ENCODE assay signal across 8 mouse cellular contexts in genomic region chr16:38131756-38132155, GRCm38 (mm10). TPM values are rescaled to one million over a fixed set of nuclear protein-coding genes. Genes with fewer than 3 reads are reported as not detected.
DNase-seq lines count a peak whose midpoint lies in the region; ATAC-seq and TF ChIP-seq lines count a peak whose summit lies in the region.

No protein-coding gene starts in this region.

- no peaks in the 10 kb centered on the region for H3K9me3 ChIP-seq in midbrain, embryonic 13.5 days
- H3K9me3 ChIP-seq in midbrain, embryonic 10.5 days (replicated peaks): no peaks in the 10 kb centered on the region
- no peaks in the 10 kb centered on the region for H3K9me3 ChIP-seq in hindbrain, postnatal 0 days (ENCODE audit: low read length)
- no peaks in the 10 kb centered on the region for H3K9me3 ChIP-seq in lung, postnatal 0 days (ENCODE audit: low read length)
- no peaks in the 10 kb centered on the region for H3K9me3 ChIP-seq in stomach, postnatal 0 days (ENCODE audit: control insufficient read depth, low read length)

- no peaks in the 10 kb centered on the region for H3K27me3 ChIP-seq in midbrain, embryonic 13.5 days
- no peaks in the 10 kb centered on the region for H3K27me3 ChIP-seq in midbrain, embryonic 10.5 days (ENCODE audit: low read depth, poor library complexity, severe bottlenecking)
- H3K27me3 ChIP-seq in hindbrain, postnatal 0 days (ENCODE audit: insufficient read depth, low read length): no peaks in the 10 kb centered on the region
- H3K27me3 ChIP-seq in lung, postnatal 0 days (replicated peaks; ENCODE audit: insufficient read depth, low read length): no peaks in the 10 kb centered on the region
- no peaks in the 10 kb centered on the region for H3K27me3 ChIP-seq in stomach, postnatal 0 days (ENCODE audit: control insufficient read depth, insufficient read depth, low read length)

- DNase-seq in midbrain, embryonic 10.5 days (ENCODE audit: low spot score): no peak
- DNase-seq in embryo, embryonic 9.5 days (ENCODE audit: extremely low spot score): peak; percentile 19
- DNase-seq in hindbrain, postnatal 0 days (ENCODE audit: low spot score): peak; percentile 10
- peak; percentile 78 for DNase-seq in lung, postnatal 0 days (ENCODE audit: low spot score)
- DNase-seq in stomach, postnatal 0 days (ENCODE audit: low spot score): no peak
- no peak for DNase-seq in Muller cell, postnatal 12 days (ENCODE audit: inconsistent ontology term)
- DNase-seq in urinary bladder, postnatal 25 days (ENCODE audit: low spot score): no peak

- 0 out of 2 replicates have a peak, but pooled peaks have one; percentile 13 for TF ChIP-seq EP300 in lung, postnatal 0 days (IDR thresholded peaks at IDR 0.05)
- no peak for TF ChIP-seq EP300 in stomach, postnatal 0 days (optimal IDR thresholded peaks at IDR 0.05)

- H3K4me3 ChIP-seq in midbrain, embryonic 13.5 days (replicated peaks): no peak overlapping the region
- H3K4me3 ChIP-seq in midbrain, embryonic 10.5 days: no peak overlapping the region
- no peak overlapping the region for H3K4me3 ChIP-seq in hindbrain, postnatal 0 days (ENCODE audit: low read length)
- H3K4me3 ChIP-seq in lung, postnatal 0 days (ENCODE audit: low read depth, low read length): no peak overlapping the region
- H3K4me3 ChIP-seq in stomach, postnatal 0 days (ENCODE audit: low read depth, low read length): no peak overlapping the region

- peak overlapping the region; percentile 51; the same call in 1 of the 2 replicates for H3K27ac ChIP-seq in midbrain, embryonic 13.5 days
- no peak overlapping the region for H3K27ac ChIP-seq in midbrain, embryonic 10.5 days (replicated peaks)
- no peak overlapping the region; the same call in 1 of the 2 replicates for H3K27ac ChIP-seq in hindbrain, postnatal 0 days
- peak overlapping the region; percentile 52 for H3K27ac ChIP-seq in lung, postnatal 0 days (ENCODE audit: low read length)
- peak overlapping the region; percentile 61 for H3K27ac ChIP-seq in stomach, postnatal 0 days (replicated peaks)

- peak overlapping the region; percentile 15; the same call in 1 of the 2 replicates for H3K4me2 ChIP-seq in midbrain, embryonic 13.5 days (replicated peaks)
- H3K4me2 ChIP-seq in hindbrain, postnatal 0 days (ENCODE audit: low read depth, low read length): no peak overlapping the region
- peak overlapping the region; percentile 32 for H3K4me2 ChIP-seq in lung, postnatal 0 days (replicated peaks; ENCODE audit: low read depth, low read length)
- no peak overlapping the region for H3K4me2 ChIP-seq in stomach, postnatal 0 days (replicated peaks; ENCODE audit: low read depth)

- WGBS in midbrain, embryonic 13.5 days: 37% methylated on average over 9 of the region's 9 CpGs
- WGBS in midbrain, embryonic 10.5 days: 44% methylated on average over 9 of the region's 9 CpGs
- 34% methylated on average over 9 of the region's 9 CpGs for WGBS in hindbrain, postnatal 0 days
- 27% methylated on average over 9 of the region's 9 CpGs for WGBS in lung, postnatal 0 days
- 49% methylated on average over 9 of the region's 9 CpGs for WGBS in stomach, postnatal 0 days

- peaks cover 59% of the 10 kb centered on the region for H3K4me1 ChIP-seq in midbrain, embryonic 13.5 days (replicated peaks)
- H3K4me1 ChIP-seq in midbrain, embryonic 10.5 days: peaks cover 59% of the 10 kb centered on the region
- H3K4me1 ChIP-seq in hindbrain, postnatal 0 days (ENCODE audit: insufficient read depth, low read length): peaks cover 6% of the 10 kb centered on the region; the same call in 1 of the 2 replicates
- peaks cover 20% of the 10 kb centered on the region; the same call in 1 of the 2 replicates for H3K4me1 ChIP-seq in lung, postnatal 0 days (ENCODE audit: insufficient read depth, low read depth, low read length)
- H3K4me1 ChIP-seq in stomach, postnatal 0 days (replicated peaks; ENCODE audit: control insufficient read depth, insufficient read depth): no peaks in the 10 kb centered on the region

- no peaks in the 10 kb centered on the region for H3K36me3 ChIP-seq in midbrain, embryonic 13.5 days
- H3K36me3 ChIP-seq in midbrain, embryonic 10.5 days: 0 out of 2 replicates have a peak, but pooled peaks cover 8% of the 10 kb centered on the region
- H3K36me3 ChIP-seq in hindbrain, postnatal 0 days (ENCODE audit: insufficient read depth, low read length): no peaks in the 10 kb centered on the region
- no peaks in the 10 kb centered on the region for H3K36me3 ChIP-seq in lung, postnatal 0 days (ENCODE audit: insufficient read depth, low read length)
- no peaks in the 10 kb centered on the region for H3K36me3 ChIP-seq in stomach, postnatal 0 days (ENCODE audit: control insufficient read depth, insufficient read depth, low read length)

- TF ChIP-seq CTCF in hindbrain, postnatal 0 days (IDR thresholded peaks at IDR 0.05; ENCODE audit: low read depth): no peak
- TF ChIP-seq CTCF in lung, postnatal 0 days (IDR thresholded peaks at IDR 0.05): no peak
- no peak for TF ChIP-seq CTCF in stomach, postnatal 0 days (IDR thresholded peaks at IDR 0.05; ENCODE audit: low read depth)

- ATAC-seq in midbrain, embryonic 13.5 days: peak; percentile 53; the same call in 1 of the 2 replicates
- ATAC-seq in hindbrain, postnatal 0 days: no peak
- ATAC-seq in lung, postnatal 0 days: peak; percentile 68
- no peak for ATAC-seq in stomach, postnatal 0 days (ENCODE audit: low FRiP score, low TSS enrichment)

- 0 out of 2 replicates have a peak overlapping the region, but pooled peaks have one; percentile 16 for H3K9ac ChIP-seq in midbrain, embryonic 13.5 days (replicated peaks)
- no peak overlapping the region for H3K9ac ChIP-seq in hindbrain, postnatal 0 days (replicated peaks; ENCODE audit: low read length)
- no peak overlapping the region for H3K9ac ChIP-seq in lung, postnatal 0 days (replicated peaks; ENCODE audit: low read depth)
- H3K9ac ChIP-seq in stomach, postnatal 0 days (ENCODE audit: low read length): no peak overlapping the region

RNA-seq across cellular contexts. Expression of gene Gsk3b, which starts 43.0 kb away (rescaled TPM):
- polyA plus RNA-seq in midbrain, embryonic 13.5 days (2015; fragmentation: Nextera tagmentation; extraction: Ambion mirVana): 170 and 172 TPM in 2 replicates
- 72.9 and 90.7 TPM in 2 replicates for polyA plus RNA-seq in midbrain, embryonic 10.5 days (2016; fragmentation: Nextera tagmentation; extraction: Ambion mirVana)
- 112 and 129 TPM in 2 replicates for total RNA-seq in hindbrain, postnatal 0 days (2014; rRNA removed)
- polyA plus RNA-seq in hindbrain, postnatal 0 days (2015; fragmentation: Nextera tagmentation; extraction: Ambion mirVana): 142 and 149 TPM in 2 replicates
- 43.0 and 51.0 TPM in 2 replicates for polyA plus RNA-seq in lung, postnatal 0 days (2015; fragmentation: Nextera tagmentation; extraction: Ambion mirVana)
- polyA plus RNA-seq in stomach, postnatal 0 days (2015; fragmentation: Nextera tagmentation; extraction: Ambion mirVana): 28.1 and 28.4 TPM in 2 replicates

Comparison
In these comparisons a context has a peak if more than half of its experiments do, and no peak if none do; other contexts are left out.
1. H3K27ac ChIP-seq: peak in midbrain, embryonic 13.5 days (single experiment), lung, postnatal 0 days (single experiment) and stomach, postnatal 0 days (single experiment); none in midbrain, embryonic 10.5 days (single experiment) and hindbrain, postnatal 0 days (single experiment).
2. ATAC-seq: peak in midbrain, embryonic 13.5 days (single experiment) and lung, postnatal 0 days (single experiment); none in hindbrain, postnatal 0 days (single experiment) and stomach, postnatal 0 days (single experiment).
3. H3K4me2 ChIP-seq: peak in midbrain, embryonic 13.5 days (single experiment) and lung, postnatal 0 days (single experiment); none in hindbrain, postnatal 0 days (single experiment) and stomach, postnatal 0 days (single experiment).
4. DNase-seq: peak in embryo, embryonic 9.5 days (single experiment), hindbrain, postnatal 0 days (single experiment) and lung, postnatal 0 days (single experiment); none in midbrain, embryonic 10.5 days (single experiment), stomach, postnatal 0 days (single experiment), Muller cell, postnatal 12 days (single experiment) and urinary bladder, postnatal 25 days (single experiment).